Mouse (Mus musculus) embryonic facial prominence, embryonic 15.5 days (tissue): Measurements from ENCODE around the gene Myo18b. TPM values are rescaled to one million over a fixed set of nuclear protein-coding genes. Genes with fewer than 3 reads are reported as not detected.
A peak's percentile ranks its signal among the peaks of the same experiment; 100 is the strongest.

Experiments
- ATAC-seq: fragments of 200-750 bp; cut with Nextera tagmentation; 2 replicates; pipeline ENCODE4 v1.8.0; 2017; ENCODE audit warnings: low read depth, moderate TSS enrichment; ENCODE audit not compliant: insufficient number of reproducible peaks, low FRiP score, low TSS enrichment
- H3K27ac ChIP-seq: fragments of 300-500 bp; sonication (generic); replicated peaks from 2 replicates; pipeline ENCODE4 v1.5.1; 2015; ENCODE audit warnings: mild to moderate bottlenecking, inconsistent platforms
- H3K27me3 ChIP-seq: fragments of 300-500 bp; sonication (generic); 2 replicates; pipeline ENCODE4 v1.6.1; 2015; ENCODE audit warnings: inconsistent platforms
- H3K36me3 ChIP-seq: fragments of 300-500 bp; sonication (generic); 2 replicates; pipeline ENCODE4 v1.6.1; 2015; ENCODE audit warnings: mild to moderate bottlenecking, inconsistent platforms
- H3K4me1 ChIP-seq: fragments of 300-500 bp; sonication (generic); 2 replicates; pipeline ENCODE4 v1.6.1; 2015; ENCODE audit warnings: inconsistent platforms
- H3K4me2 ChIP-seq: fragments of 300-500 bp; sonication (generic); replicated peaks from 2 replicates; pipeline ENCODE4 v1.6.1; 2015; ENCODE audit warnings: mild to moderate bottlenecking, inconsistent platforms
- H3K4me3 ChIP-seq: fragments of 300-500 bp; sonication (generic); replicated peaks from 2 replicates; pipeline ENCODE4 v1.5.1; 2015; ENCODE audit warnings: mild to moderate bottlenecking, inconsistent platforms
- H3K9ac ChIP-seq: fragments of 300-500 bp; sonication (generic); 2 replicates; pipeline ENCODE4 v1.6.1; 2015; ENCODE audit warnings: inconsistent platforms
- H3K9me3 ChIP-seq: fragments of 300-500 bp; sonication (generic); replicated peaks from 2 replicates; pipeline ENCODE4 v1.6.1; 2016; ENCODE audit warnings: inconsistent platforms
- WGBS: fragments of 180-500 bp; shearing (Covaris S2); methylation state at CpG from one replicate; pipeline ENCODE4 v1.1.7; 2015; 5-methylcytosine and 5-hydroxymethylcytosine counted together
- polyA plus RNA-seq: library from polyadenylated mRNA; unstranded; fragments of >200 nt; fragmentation: Nextera tagmentation; extraction: Ambion mirVana; gene quantifications from 2 replicates; pipeline ENCODE4 v1.2.1, GENCODE M21; 2015

The Myo18b gene
- polyA plus RNA-seq, 1 experiment from 2014 or later, result 2.6 TPM

DNA sequence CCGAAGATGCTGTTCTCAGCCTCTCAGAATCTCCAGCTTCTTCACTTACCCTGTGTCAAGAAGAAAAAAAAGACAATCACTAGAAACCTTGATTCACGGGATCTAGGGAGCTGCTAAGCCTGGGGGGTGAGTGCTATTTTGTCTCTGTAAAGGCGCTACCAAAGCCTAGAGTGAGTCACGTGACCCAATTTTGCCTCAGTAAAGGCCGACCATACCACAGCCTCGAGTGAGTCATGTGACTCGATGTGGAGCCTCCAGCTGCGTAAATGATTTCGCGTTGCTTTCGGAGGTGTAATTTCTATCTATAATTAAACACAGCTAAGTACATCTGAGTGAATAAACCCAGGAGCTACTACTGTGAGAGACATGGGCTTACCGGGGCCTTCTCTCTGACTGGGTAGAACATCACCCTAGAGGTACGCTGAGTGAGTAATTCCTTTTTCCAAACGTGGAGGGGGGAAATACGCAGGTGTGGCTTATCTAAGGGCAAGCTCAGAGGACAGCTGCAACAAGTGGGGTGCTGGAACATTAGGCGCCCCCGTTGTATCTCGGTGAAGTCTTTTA is 202.8 kb downstream of the Myo18b start:
- no peaks in the 10 kb centered on the region for H3K27me3 ChIP-seq
- WGBS, result 74% methylated on average over 18 of the region's 18 CpGs
- no peaks in the 10 kb centered on the region for H3K9me3 ChIP-seq
- H3K36me3 ChIP-seq, result no peaks in the 10 kb centered on the region
- no peak overlapping the region for H3K4me3 ChIP-seq
- no peaks in the 10 kb centered on the region for H3K4me1 ChIP-seq
- H3K9ac ChIP-seq, result no peak overlapping the region
- H3K27ac ChIP-seq, result no peak overlapping the region
- no peak overlapping the region for H3K4me2 ChIP-seq
- no peak for ATAC-seq

DNA sequence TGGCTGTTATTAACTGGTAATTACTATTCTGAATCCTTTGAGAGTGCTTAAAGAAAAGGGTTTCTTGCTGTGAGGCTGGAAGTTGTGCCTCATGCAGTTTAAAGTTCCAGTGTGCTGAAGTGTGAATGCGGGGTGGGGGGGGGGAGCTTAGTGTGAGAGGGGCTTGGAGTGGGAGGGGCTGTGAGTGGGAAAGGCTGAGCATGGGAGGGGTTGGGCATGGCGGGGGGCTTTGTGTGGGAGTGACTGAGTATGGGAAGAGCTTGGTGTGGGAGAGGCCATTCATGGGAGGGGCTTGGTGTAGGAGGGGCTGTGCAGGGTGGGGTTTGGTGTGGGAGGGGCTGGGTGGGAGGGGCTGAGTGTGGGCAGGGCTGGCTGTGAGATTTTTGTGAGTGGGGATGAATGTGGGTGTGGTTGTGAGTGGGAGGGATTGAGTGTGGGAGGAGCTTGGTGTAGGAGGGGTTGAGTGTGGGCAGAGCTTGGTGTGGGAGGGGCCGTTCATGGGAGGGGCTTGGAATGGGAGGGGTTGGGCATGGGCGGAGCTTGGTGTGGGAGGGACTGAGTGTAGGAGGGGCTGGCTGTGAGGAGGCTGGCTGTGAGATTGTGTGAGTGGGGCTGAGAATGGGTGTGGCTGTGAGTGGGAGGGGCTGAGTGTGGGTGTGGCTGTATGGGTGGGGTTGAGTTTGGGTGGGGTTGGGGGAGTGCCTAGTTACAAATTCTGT is 208.9 kb downstream of the Myo18b start:
- WGBS, result 72% methylated on average over 4 of the region's 4 CpGs
- Histone ChIP-seq H3K9me3 (no peaks in the 10 kb centered on the region), H3K4me3 (no peak overlapping the region), H3K9ac (no peak overlapping the region), H3K27me3 (no peaks in the 10 kb centered on the region), H3K4me1 (no peaks in the 10 kb centered on the region), H3K36me3 (no peaks in the 10 kb centered on the region), H3K27ac (no peak overlapping the region), H3K4me2 (no peak overlapping the region)
- ATAC-seq, result no peak

DNA sequence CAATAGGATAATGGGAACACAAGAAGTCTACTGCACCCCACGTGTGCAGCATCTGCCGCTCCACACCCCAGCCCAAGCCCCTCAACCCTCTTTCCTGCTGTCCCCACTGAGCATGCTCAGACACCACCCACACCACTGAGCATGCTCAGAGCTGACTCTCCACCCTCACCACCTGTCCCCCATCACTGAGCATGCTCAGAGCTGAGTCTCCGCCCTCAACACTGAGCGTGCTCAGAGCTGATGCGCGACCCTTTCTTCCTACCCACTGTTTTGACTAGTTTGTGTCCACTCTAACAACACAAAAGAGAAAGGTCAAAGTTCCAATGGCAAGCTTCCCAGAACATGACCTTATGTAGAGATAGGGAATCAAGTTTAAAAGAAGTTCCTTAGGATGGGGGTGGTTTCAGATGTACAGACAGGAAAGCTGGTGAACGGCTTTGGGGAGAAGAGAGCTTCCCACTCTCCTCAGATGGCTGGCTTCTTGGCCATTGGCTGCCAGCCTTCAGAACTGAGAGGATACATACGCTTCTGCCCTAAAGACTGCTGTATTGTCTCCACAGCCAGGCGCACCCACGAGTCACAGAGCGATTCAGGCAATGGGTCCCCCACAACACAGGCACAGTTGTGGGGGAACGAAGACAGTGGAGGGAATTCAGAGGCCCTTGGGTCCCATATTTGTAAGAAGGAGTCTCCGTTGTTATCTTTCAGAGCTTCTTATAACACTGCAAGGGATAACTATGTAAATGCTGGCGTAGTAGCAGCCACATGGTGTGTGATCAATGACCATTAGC is 209.7 kb downstream of the Myo18b start:
- no peak overlapping the region for H3K4me3 ChIP-seq
- no peaks in the 10 kb centered on the region for H3K9me3 ChIP-seq
- ATAC-seq, result no peak
- no peaks in the 10 kb centered on the region for H3K27me3 ChIP-seq
- H3K4me1 ChIP-seq, result no peaks in the 10 kb centered on the region
- no peak overlapping the region for H3K9ac ChIP-seq
- H3K4me2 ChIP-seq, result no peak overlapping the region
- H3K27ac ChIP-seq, result no peak overlapping the region
- 79% methylated on average over 14 of the region's 14 CpGs for WGBS
- no peaks in the 10 kb centered on the region for H3K36me3 ChIP-seq

DNA sequence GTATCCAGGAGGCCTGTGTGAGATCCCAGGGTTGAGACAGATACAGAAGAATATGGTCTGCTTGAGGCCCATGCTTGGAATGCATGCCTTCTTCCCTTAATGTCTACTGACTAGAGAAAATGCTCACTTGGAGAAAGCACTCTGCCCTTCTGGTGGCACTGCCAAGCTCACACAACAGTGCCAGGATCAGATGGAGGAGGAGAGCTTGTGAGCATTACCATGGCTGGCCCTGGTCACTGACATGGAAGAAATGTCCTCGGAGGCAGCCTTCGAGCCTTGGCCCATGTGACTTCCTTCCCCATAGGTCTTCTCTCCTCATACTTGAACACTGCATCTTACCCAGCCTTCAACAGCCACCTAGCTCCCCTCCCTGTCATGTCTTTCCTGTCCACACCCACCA is 216.9 kb downstream of the Myo18b start:
- no peak overlapping the region for H3K9ac ChIP-seq
- WGBS, result 82% methylated on average over 2 of the region's 2 CpGs
- no peak overlapping the region for H3K4me2 ChIP-seq
- no peaks in the 10 kb centered on the region for H3K36me3 ChIP-seq
- no peak overlapping the region for H3K27ac ChIP-seq
- H3K4me3 ChIP-seq, result no peak overlapping the region
- no peaks in the 10 kb centered on the region for H3K9me3 ChIP-seq
- no peaks in the 10 kb centered on the region for H3K4me1 ChIP-seq
- ATAC-seq, result no peak
- no peaks in the 10 kb centered on the region for H3K27me3 ChIP-seq

DNA sequence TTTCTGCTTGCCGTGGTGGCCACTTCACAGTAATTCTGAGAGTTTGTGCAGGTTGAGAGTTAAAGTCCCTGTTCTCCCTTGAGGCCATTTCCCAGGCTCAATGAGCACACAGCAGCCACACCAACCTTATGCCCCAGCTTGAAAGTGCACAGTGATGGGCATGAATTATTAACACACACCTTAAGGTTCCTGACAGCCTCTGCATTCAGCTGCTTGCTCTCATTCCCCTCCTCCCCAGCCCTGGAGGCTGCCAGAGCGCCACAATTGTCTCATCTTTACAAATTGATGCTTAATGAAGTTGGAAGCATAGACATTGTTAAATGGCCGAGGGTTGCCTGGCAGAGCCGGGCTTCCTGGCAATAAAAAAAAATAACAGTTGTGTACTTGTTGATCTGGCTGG is 218.0 kb downstream of the Myo18b start:
- Histone ChIP-seq H3K36me3 (no peaks in the 10 kb centered on the region), H3K4me1 (no peaks in the 10 kb centered on the region), H3K27ac (no peak overlapping the region), H3K4me3 (no peak overlapping the region), H3K9ac (no peak overlapping the region), H3K9me3 (no peaks in the 10 kb centered on the region), H3K4me2 (no peak overlapping the region), H3K27me3 (no peaks in the 10 kb centered on the region)
- WGBS, result 63% methylated on average over 4 of the region's 4 CpGs
- no peak for ATAC-seq

DNA sequence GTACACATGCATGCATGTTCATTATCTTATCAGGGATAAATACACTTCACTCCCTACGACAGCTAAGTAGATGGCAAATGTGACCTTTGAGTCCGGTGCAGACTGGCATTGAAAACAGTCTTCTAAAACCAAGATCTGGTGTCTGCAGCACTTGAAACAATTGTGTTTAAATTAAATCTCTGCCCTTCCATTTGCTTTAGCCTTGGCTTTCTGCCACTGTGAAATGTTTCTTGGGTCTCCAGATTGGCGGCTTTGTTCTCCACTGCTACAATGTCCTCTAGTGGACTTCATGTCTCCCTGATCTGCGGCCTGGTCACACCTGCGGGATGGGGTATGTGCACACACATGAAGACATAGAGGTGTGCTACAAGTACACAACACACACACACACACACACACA is 221.4 kb downstream of the Myo18b start:
- H3K9ac ChIP-seq, result no peak overlapping the region
- no peak overlapping the region for H3K4me2 ChIP-seq
- H3K9me3 ChIP-seq, result no peaks in the 10 kb centered on the region
- H3K4me3 ChIP-seq, result no peak overlapping the region
- no peaks in the 10 kb centered on the region for H3K4me1 ChIP-seq
- no peak for ATAC-seq
- no peaks in the 10 kb centered on the region for H3K27me3 ChIP-seq
- no peaks in the 10 kb centered on the region for H3K36me3 ChIP-seq
- WGBS, result 74% methylated on average over 5 of the region's 5 CpGs
- no peak overlapping the region for H3K27ac ChIP-seq

DNA sequence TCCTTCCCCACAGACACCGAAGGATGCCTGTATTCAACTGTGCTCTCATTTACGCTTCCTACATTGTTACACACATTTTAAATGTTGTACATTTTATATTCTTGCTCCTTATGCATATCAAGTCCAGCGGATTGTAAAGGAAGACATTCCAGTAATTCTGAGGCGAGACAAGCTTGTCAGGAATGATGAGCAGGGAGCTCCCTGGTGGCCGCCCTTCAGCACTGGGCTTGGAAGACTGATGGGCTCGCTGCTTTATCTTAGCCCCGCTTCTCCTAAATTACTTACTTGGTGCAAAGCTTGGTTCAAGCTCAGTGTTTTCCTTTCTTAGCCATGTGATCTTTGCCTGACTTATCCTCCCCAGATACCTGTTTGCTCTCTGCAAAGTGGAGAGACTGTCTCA is 223.7 kb downstream of the Myo18b start:
- Histone ChIP-seq H3K9me3 (no peaks in the 10 kb centered on the region), H3K9ac (no peak overlapping the region), H3K4me3 (no peak overlapping the region), H3K36me3 (no peaks in the 10 kb centered on the region), H3K27ac (no peak overlapping the region), H3K4me2 (no peak overlapping the region), H3K4me1 (peaks cover 1% of the 10 kb centered on the region; the same call in 1 of the 2 replicates), H3K27me3 (no peaks in the 10 kb centered on the region)
- no peak for ATAC-seq
- 48% methylated on average over 7 of the region's 7 CpGs for WGBS

DNA sequence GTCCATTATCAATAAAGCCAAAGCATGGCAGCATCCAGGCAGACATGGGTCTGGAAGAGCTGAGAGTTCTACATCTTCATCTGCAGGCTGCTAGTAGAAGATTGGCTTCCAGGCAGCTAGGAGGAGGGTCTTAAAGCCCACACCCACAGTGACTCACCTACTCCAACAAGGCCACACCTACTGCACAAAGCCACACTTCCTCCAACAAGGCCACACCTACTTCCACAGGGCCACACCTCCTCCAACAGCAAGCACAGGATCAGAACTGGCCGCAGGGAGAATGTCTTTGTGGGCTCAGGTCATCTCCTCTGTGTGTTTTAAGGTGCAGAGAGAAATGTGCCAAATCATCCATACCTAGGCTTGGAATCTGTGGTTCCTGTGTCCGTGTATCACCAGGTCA is 224.2 kb downstream of the Myo18b start:
- no peak for ATAC-seq
- Histone ChIP-seq H3K4me3 (no peak overlapping the region), H3K27ac (no peak overlapping the region), H3K4me1 (peaks cover 6% of the 10 kb centered on the region; the same call in 1 of the 2 replicates), H3K27me3 (no peaks in the 10 kb centered on the region), H3K9me3 (no peaks in the 10 kb centered on the region), H3K36me3 (no peaks in the 10 kb centered on the region), H3K9ac (no peak overlapping the region), H3K4me2 (no peak overlapping the region)
- 48% methylated on average over 2 of the region's 2 CpGs for WGBS

DNA sequence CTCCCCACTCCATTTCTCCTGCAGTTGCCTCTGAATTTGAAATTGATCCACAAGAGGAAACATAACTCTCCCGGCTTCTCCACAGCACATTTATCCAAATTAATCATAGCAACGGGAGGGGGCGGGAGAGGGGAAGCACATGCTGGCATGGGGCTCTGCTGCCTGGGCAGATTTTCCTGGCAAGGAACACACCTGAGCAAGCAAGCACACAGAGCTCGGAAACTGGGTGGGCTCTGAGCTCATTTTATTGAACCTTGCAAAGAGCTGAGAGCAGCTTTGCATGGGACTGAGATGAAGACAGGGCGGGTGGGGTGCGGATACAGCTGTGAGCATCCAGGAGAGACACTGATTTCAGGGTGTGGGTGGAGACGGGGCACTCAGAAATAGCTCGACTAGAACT is 229.0 kb downstream of the Myo18b start:
- 45% methylated on average over 8 of the region's 8 CpGs for WGBS
- ATAC-seq, result no peak
- no peaks in the 10 kb centered on the region for H3K27me3 ChIP-seq
- no peaks in the 10 kb centered on the region for H3K9me3 ChIP-seq
- no peak overlapping the region for H3K27ac ChIP-seq
- no peak overlapping the region for H3K4me2 ChIP-seq
- H3K36me3 ChIP-seq, result no peaks in the 10 kb centered on the region
- peaks cover 20% of the 10 kb centered on the region for H3K4me1 ChIP-seq
- H3K4me3 ChIP-seq, result no peak overlapping the region
- no peak overlapping the region for H3K9ac ChIP-seq

DNA sequence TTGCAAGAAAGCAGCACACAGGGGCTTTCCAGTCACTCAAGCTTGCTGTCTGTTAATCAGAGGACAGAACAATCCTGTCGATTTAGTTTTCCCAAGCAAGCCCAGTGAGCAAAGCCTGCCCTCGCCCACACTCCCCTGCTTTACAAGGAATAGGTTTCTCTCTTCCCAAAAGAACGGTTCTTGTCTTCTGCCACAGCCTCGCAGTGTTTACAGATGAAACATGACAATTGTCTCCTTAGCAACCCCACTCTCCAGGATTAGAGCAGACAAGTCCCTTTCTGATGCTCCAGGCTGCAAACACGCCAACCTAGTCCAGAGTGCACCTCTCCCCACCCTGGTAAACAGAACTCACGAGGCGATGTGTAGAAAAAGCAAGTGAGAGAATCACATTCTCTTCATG is 230.5 kb downstream of the Myo18b start:
- H3K4me3 ChIP-seq, result no peak overlapping the region
- H3K4me2 ChIP-seq, result no peak overlapping the region
- no peaks in the 10 kb centered on the region for H3K27me3 ChIP-seq
- 44% methylated on average over 7 of the region's 7 CpGs for WGBS
- no peak for ATAC-seq
- H3K36me3 ChIP-seq, result no peaks in the 10 kb centered on the region
- no peaks in the 10 kb centered on the region for H3K9me3 ChIP-seq
- no peak overlapping the region for H3K27ac ChIP-seq
- H3K4me1 ChIP-seq, result peaks cover 23% of the 10 kb centered on the region
- no peak overlapping the region for H3K9ac ChIP-seq

DNA sequence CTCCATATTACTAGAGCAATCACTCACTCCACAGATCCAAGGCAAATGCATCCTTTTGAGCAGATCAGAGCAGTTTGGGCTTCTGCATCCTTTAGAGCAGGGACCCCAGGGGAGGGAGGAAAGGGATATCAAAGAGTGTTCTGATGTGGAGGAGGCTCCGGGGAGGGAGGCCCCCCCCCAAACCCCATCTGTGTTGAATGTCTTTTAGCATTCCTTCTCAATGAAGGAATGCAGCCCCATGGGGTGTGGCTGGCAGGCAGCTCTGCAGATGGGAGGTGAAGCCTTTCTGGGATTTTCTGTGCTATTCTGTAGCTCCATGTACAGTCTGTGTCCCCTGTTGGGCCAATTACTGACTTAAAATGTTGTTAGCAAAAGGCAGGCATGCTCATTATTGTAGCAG is 232.5 kb downstream of the Myo18b start:
- H3K9me3 ChIP-seq, result no peaks in the 10 kb centered on the region
- H3K27me3 ChIP-seq, result no peaks in the 10 kb centered on the region
- no peak overlapping the region for H3K9ac ChIP-seq
- peaks cover 23% of the 10 kb centered on the region for H3K4me1 ChIP-seq
- 4% methylated on average over 1 of the region's 1 CpGs for WGBS
- H3K27ac ChIP-seq, result peak overlapping the region; percentile 8; the same call in 1 of the 2 replicates
- H3K4me2 ChIP-seq, result no peak overlapping the region
- no peaks in the 10 kb centered on the region for H3K36me3 ChIP-seq
- ATAC-seq, result no peak
- H3K4me3 ChIP-seq, result no peak overlapping the region
